Mouse (Mus musculus): ENCODE measurements at regions not wholly inside any gene's neighbourhood (a gene's known extent, or its start where the extent isn't known, plus 50 kb on each side); places are given as distances from the start of the nearest gene placed in this dataset.
A peak's percentile ranks its signal among the peaks of the same experiment; 100 is the strongest.

- Histone ChIP-seq H3K4me2 (no peak overlapping the region), H3K9ac (no peak overlapping the region), H3K9me3 (no peaks in the 10 kb centered on the region), H3K36me3 (no peaks in the 10 kb centered on the region), H3K4me3 (no peak overlapping the region), H3K4me1 (no peaks in the 10 kb centered on the region), H3K27me3 (no peaks in the 10 kb centered on the region), H3K27ac (no peak overlapping the region)
- ATAC-seq (ENCODE audit: insufficient number of reproducible peaks, low FRiP score, low TSS enrichment, low read depth), result no peak
- WGBS, result 89% methylated on average over 6 of the region's 6 CpGs
Measured at GRCm38 (mm10) chr11:110723971-110724370, 243.9 kb upstream of the Kcnj16 start.

- no peak overlapping the region for H3K4me2 ChIP-seq
- no peaks in the 10 kb centered on the region for H3K27me3 ChIP-seq
- H3K36me3 ChIP-seq, result no peaks in the 10 kb centered on the region
- no peaks in the 10 kb centered on the region for H3K4me1 ChIP-seq
- no peaks in the 10 kb centered on the region for H3K9me3 ChIP-seq
- ATAC-seq (ENCODE audit: insufficient number of reproducible peaks, low FRiP score, low TSS enrichment, low read depth), result no peak
- H3K4me3 ChIP-seq, result no peak overlapping the region
- 80% methylated on average over 3 of the region's 3 CpGs for WGBS
- no peak overlapping the region for H3K9ac ChIP-seq
- no peak overlapping the region for H3K27ac ChIP-seq
Measured at GRCm38 (mm10) chr11:110727357-110727961, 240.4 kb upstream of the Kcnj16 start.

- Histone ChIP-seq H3K27ac (no peak overlapping the region), H3K4me2 (no peak overlapping the region), H3K4me1 (no peaks in the 10 kb centered on the region), H3K9ac (no peak overlapping the region), H3K36me3 (no peaks in the 10 kb centered on the region), H3K27me3 (no peaks in the 10 kb centered on the region), H3K4me3 (no peak overlapping the region), H3K9me3 (no peaks in the 10 kb centered on the region)
- no peak for ATAC-seq (ENCODE audit: insufficient number of reproducible peaks, low FRiP score, low TSS enrichment, low read depth)
- WGBS, result 90% methylated on average over 3 of the region's 3 CpGs
Measured at GRCm38 (mm10) chr11:110731510-110731909, 236.3 kb upstream of the Kcnj16 start.

GRCm38 (mm10) chr11:110774128-110774527, 193.7 kb upstream of the Kcnj16 start:
- no peak overlapping the region for H3K4me2 ChIP-seq
- H3K4me1 ChIP-seq, result no peaks in the 10 kb centered on the region
- H3K27me3 ChIP-seq, result no peaks in the 10 kb centered on the region
- no peak overlapping the region for H3K4me3 ChIP-seq
- ATAC-seq (ENCODE audit: insufficient number of reproducible peaks, low FRiP score, low TSS enrichment, low read depth), result no peak
- H3K9ac ChIP-seq, result no peak overlapping the region
- H3K9me3 ChIP-seq, result no peaks in the 10 kb centered on the region
- no peaks in the 10 kb centered on the region for H3K36me3 ChIP-seq
- H3K27ac ChIP-seq, result no peak overlapping the region

GRCm38 (mm10) chr11:110781492-110782276, 186.1 kb upstream of the Kcnj16 start:
- Histone ChIP-seq H3K4me2 (no peak overlapping the region), H3K36me3 (no peaks in the 10 kb centered on the region), H3K4me3 (no peak overlapping the region), H3K9me3 (no peaks in the 10 kb centered on the region), H3K27ac (no peak overlapping the region), H3K27me3 (no peaks in the 10 kb centered on the region), H3K4me1 (no peaks in the 10 kb centered on the region), H3K9ac (no peak overlapping the region)
- no peak for ATAC-seq (ENCODE audit: insufficient number of reproducible peaks, low FRiP score, low TSS enrichment, low read depth)
- WGBS, result 58% methylated on average over 3 of the region's 3 CpGs

GRCm38 (mm10) chr11:110789537-110789936, 178.3 kb upstream of the Kcnj16 start:
- Histone ChIP-seq H3K9ac (no peak overlapping the region), H3K4me2 (no peak overlapping the region), H3K9me3 (no peaks in the 10 kb centered on the region), H3K27ac (no peak overlapping the region), H3K36me3 (no peaks in the 10 kb centered on the region), H3K4me3 (no peak overlapping the region), H3K27me3 (no peaks in the 10 kb centered on the region), H3K4me1 (no peaks in the 10 kb centered on the region)
- 82% methylated on average over 4 of the region's 4 CpGs for WGBS
- ATAC-seq (ENCODE audit: insufficient number of reproducible peaks, low FRiP score, low TSS enrichment, low read depth), result no peak

GRCm38 (mm10) chr11:110799887-110800578, 167.8 kb upstream of the Kcnj16 start:
- H3K4me2 ChIP-seq, result no peak overlapping the region
- H3K4me3 ChIP-seq, result no peak overlapping the region
- no peak overlapping the region for H3K9ac ChIP-seq
- H3K27me3 ChIP-seq, result no peaks in the 10 kb centered on the region
- 73% methylated on average over 8 of the region's 8 CpGs for WGBS
- peaks cover 8% of the 10 kb centered on the region for H3K4me1 ChIP-seq
- no peak for ATAC-seq (ENCODE audit: insufficient number of reproducible peaks, low FRiP score, low TSS enrichment, low read depth)
- H3K27ac ChIP-seq, result no peak overlapping the region
- H3K9me3 ChIP-seq, result no peaks in the 10 kb centered on the region
- no peaks in the 10 kb centered on the region for H3K36me3 ChIP-seq

GRCm38 (mm10) chr11:110802013-110802412, 165.8 kb upstream of the Kcnj16 start:
- H3K36me3 ChIP-seq, result no peaks in the 10 kb centered on the region
- ATAC-seq (ENCODE audit: insufficient number of reproducible peaks, low FRiP score, low TSS enrichment, low read depth), result no peak
- WGBS, result 33% methylated on average over 7 of the region's 7 CpGs
- H3K4me1 ChIP-seq, result peaks cover 8% of the 10 kb centered on the region
- H3K9ac ChIP-seq, result no peak overlapping the region
- no peaks in the 10 kb centered on the region for H3K9me3 ChIP-seq
- H3K4me3 ChIP-seq, result no peak overlapping the region
- H3K27ac ChIP-seq, result peak overlapping the region; percentile 22; the same call in 1 of the 2 replicates
- 0 out of 2 replicates have a peak overlapping the region, but pooled peaks have one; percentile 19 for H3K4me2 ChIP-seq
- H3K27me3 ChIP-seq, result no peaks in the 10 kb centered on the region

- WGBS, result 85% methylated on average over 1 of the region's 1 CpGs
- H3K4me1 ChIP-seq, result peaks cover 11% of the 10 kb centered on the region
- no peak overlapping the region for H3K27ac ChIP-seq
- H3K27me3 ChIP-seq, result no peaks in the 10 kb centered on the region
- H3K4me3 ChIP-seq, result no peak overlapping the region
- no peak for ATAC-seq (ENCODE audit: insufficient number of reproducible peaks, low FRiP score, low TSS enrichment, low read depth)
- H3K36me3 ChIP-seq, result no peaks in the 10 kb centered on the region
- H3K9ac ChIP-seq, result no peak overlapping the region
- H3K9me3 ChIP-seq, result no peaks in the 10 kb centered on the region
- H3K4me2 ChIP-seq, result no peak overlapping the region
Measured at GRCm38 (mm10) chr11:110804079-110804478, 163.8 kb upstream of the Kcnj16 start.

- no peak overlapping the region for H3K4me2 ChIP-seq
- no peak overlapping the region for H3K9ac ChIP-seq
- no peak overlapping the region for H3K4me3 ChIP-seq
- no peak overlapping the region for H3K27ac ChIP-seq
- WGBS, result 71% methylated on average over 6 of the region's 6 CpGs
- H3K4me1 ChIP-seq, result peaks cover 7% of the 10 kb centered on the region; the same call in 1 of the 2 replicates
- H3K27me3 ChIP-seq, result no peaks in the 10 kb centered on the region
- ATAC-seq (ENCODE audit: insufficient number of reproducible peaks, low FRiP score, low TSS enrichment, low read depth), result no peak
- H3K36me3 ChIP-seq, result no peaks in the 10 kb centered on the region
- no peaks in the 10 kb centered on the region for H3K9me3 ChIP-seq
Measured at GRCm38 (mm10) chr11:110813137-110813536, 154.7 kb upstream of the Kcnj16 start.

GRCm38 (mm10) chr11:110814732-110815131, 153.1 kb upstream of the Kcnj16 start:
- no peak overlapping the region for H3K27ac ChIP-seq
- H3K27me3 ChIP-seq, result no peaks in the 10 kb centered on the region
- peaks cover 4% of the 10 kb centered on the region; the same call in 1 of the 2 replicates for H3K4me1 ChIP-seq
- no peak overlapping the region for H3K9ac ChIP-seq
- no peaks in the 10 kb centered on the region for H3K9me3 ChIP-seq
- no peak for ATAC-seq (ENCODE audit: insufficient number of reproducible peaks, low FRiP score, low TSS enrichment, low read depth)
- no peak overlapping the region for H3K4me3 ChIP-seq
- 89% methylated on average over 9 of the region's 9 CpGs for WGBS
- no peak overlapping the region for H3K4me2 ChIP-seq
- no peaks in the 10 kb centered on the region for H3K36me3 ChIP-seq

- no peak overlapping the region for H3K4me3 ChIP-seq
- no peaks in the 10 kb centered on the region for H3K9me3 ChIP-seq
- H3K4me1 ChIP-seq, result peaks cover 4% of the 10 kb centered on the region; the same call in 1 of the 2 replicates
- WGBS, result 65% methylated on average over 7 of the region's 7 CpGs
- no peak overlapping the region for H3K9ac ChIP-seq
- no peak overlapping the region for H3K4me2 ChIP-seq
- ATAC-seq (ENCODE audit: insufficient number of reproducible peaks, low FRiP score, low TSS enrichment, low read depth), result no peak
- H3K27me3 ChIP-seq, result no peaks in the 10 kb centered on the region
- no peaks in the 10 kb centered on the region for H3K36me3 ChIP-seq
- H3K27ac ChIP-seq, result no peak overlapping the region
Measured at GRCm38 (mm10) chr11:110815206-110815605, 152.6 kb upstream of the Kcnj16 start.

Measured in limb, embryonic 15.5 days (tissue).